Mouse (Mus musculus): Measurements from ENCODE around the gene Rnls. TPM values are rescaled to one million over a fixed set of nuclear protein-coding genes. Genes with fewer than 3 reads are reported as not detected.

Gene Rnls
- polyA plus RNA-seq, 1 experiment from 2014 or later, result 5.6 TPM

DNA sequence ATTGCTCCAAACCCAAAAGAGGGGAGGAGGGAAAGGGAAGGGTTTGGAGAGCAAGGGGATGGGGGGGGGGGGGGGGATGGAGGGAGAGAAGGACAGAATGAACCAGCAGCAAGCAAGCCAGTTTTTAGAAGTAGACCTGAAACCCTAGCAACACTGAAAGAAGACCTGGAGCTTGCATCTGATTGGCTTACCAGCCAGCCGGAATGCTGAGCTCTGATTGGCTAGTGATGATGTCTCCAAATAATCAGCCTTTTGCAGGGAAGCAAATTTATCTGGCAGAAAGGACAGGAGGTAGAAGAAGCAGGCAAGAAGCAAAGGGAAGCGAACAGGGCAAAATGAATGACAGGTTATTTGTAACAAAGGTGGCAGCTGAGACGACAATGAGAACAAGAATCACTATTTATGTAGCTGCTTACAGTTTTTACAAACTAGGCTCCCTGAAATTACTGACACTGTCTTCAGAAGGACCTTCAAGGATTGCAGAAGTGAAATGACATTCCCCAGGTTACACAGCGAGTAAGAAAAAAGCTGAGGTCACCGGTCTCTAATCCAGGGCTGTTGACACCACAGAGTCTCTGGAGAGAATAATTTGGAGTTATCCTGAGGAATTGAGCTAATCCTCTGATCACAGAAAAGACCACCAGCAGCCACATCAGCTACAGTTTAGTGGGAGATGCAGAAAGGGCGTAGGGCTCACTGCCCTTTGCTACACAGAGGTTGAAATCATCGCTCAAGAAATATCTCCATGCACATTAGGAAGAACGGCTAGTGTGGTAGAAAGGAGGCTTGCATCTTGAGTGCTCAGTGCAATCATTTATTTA lies 167.7 kb downstream of the Rnls start:
- no peak for ATAC-seq (ENCODE audit: insufficient number of reproducible peaks, insufficient read depth, low FRiP score, low TSS enrichment, low read depth)
- Histone ChIP-seq H3K4me1 (replicated peaks) (peaks cover 15% of the 10 kb centered on the region), H3K9me3 (no peaks in the 10 kb centered on the region), H3K36me3 (no peaks in the 10 kb centered on the region), H3K9ac (replicated peaks) (no peak overlapping the region), H3K27me3 (0 out of 2 replicates have a peak, but pooled peaks cover 3% of the 10 kb centered on the region), H3K27ac (no peak overlapping the region), H3K4me3 (replicated peaks) (no peak overlapping the region), H3K4me2 (no peak overlapping the region)
- WGBS, result 61% methylated on average over 8 of the region's 8 CpGs

DNA sequence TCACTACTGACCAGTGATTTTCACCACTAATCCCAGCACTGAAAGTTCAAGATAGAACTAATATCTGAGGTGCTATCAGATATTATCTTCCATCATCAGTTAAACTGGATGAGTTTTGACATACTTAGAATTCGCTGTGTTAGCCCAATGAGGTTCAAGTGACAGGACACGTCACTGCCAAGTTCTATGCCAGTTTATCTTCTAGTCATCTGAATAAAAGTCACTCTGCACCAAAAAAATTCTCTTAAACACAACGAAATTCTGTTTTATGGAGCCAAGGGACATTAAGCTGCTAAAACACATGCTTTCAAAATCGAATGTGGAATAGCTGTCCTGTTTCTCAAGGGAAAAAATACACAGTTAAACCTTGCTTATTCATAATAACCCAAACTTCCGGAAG lies 168.3 kb downstream of the Rnls start:
- no peaks in the 10 kb centered on the region for H3K36me3 ChIP-seq
- H3K27me3 ChIP-seq, result 0 out of 2 replicates have a peak, but pooled peaks cover 3% of the 10 kb centered on the region
- H3K4me2 ChIP-seq, result no peak overlapping the region
- H3K9ac ChIP-seq (replicated peaks), result no peak overlapping the region
- no peak for ATAC-seq (ENCODE audit: insufficient number of reproducible peaks, insufficient read depth, low FRiP score, low TSS enrichment, low read depth)
- H3K4me1 ChIP-seq (replicated peaks), result peaks cover 15% of the 10 kb centered on the region
- H3K4me3 ChIP-seq (replicated peaks), result no peak overlapping the region
- WGBS, result 55% methylated on average over 5 of the region's 5 CpGs
- H3K9me3 ChIP-seq, result no peaks in the 10 kb centered on the region
- H3K27ac ChIP-seq, result no peak overlapping the region

DNA sequence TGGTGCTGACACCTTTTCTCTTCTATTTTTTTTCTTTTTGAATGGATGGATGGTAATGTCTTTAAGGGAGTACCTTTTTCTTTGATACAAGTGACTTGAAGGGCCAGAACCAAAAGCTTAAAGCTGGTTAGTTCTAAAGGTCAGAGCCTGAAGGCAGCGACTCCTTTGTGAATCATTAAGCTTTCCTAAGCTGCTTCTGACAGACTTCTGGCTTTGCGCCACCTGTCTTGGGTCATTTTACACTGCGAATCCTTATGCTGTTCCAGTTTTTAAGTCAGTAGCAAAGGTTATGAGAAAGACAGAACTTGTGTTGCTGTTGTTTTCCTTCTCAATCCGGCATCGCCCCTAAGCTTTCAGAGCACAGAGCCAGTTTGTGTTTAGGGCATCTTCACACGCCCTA lies 168.8 kb downstream of the Rnls start:
- ATAC-seq (ENCODE audit: insufficient number of reproducible peaks, insufficient read depth, low FRiP score, low TSS enrichment, low read depth), result no peak
- Histone ChIP-seq H3K36me3 (no peaks in the 10 kb centered on the region), H3K9ac (replicated peaks) (no peak overlapping the region), H3K9me3 (no peaks in the 10 kb centered on the region), H3K4me1 (replicated peaks) (peaks cover 15% of the 10 kb centered on the region), H3K4me3 (replicated peaks) (no peak overlapping the region), H3K27me3 (0 out of 2 replicates have a peak, but pooled peaks cover 3% of the 10 kb centered on the region), H3K4me2 (no peak overlapping the region), H3K27ac (no peak overlapping the region)
- WGBS, result 75% methylated on average over 6 of the region's 6 CpGs

DNA sequence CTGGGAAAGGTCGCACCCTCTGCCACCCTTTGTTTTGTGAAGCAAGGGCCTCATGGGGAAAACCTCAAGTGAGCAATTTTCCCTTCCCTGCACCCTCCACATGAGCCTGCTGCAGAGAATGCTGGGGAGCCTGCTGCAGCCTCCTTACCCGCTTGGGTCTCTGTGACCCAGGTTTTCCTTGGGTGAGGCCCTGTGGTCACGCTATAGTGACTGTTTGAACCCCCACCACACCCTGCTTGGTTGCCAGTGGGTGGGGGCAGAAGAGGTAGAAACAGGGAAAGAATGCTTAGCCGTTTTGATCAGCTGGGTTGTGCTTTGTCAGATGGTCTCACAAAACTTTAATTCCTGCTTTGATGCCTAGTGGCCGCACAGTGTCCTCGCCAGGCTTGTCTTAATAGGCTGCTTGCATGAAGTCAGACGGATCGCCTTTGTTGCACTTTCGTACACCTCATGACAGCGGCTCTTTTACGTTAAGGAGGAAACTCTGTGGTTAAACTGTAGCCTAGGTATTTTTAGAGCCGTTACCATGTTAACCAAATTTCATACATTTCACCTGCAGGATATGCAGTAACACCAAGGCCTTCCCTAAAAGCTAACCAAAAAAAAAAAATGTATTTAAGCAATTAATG lies 169.4 kb downstream of the Rnls start:
- no peaks in the 10 kb centered on the region for H3K9me3 ChIP-seq
- no peaks in the 10 kb centered on the region for H3K27me3 ChIP-seq
- H3K9ac ChIP-seq (replicated peaks), result no peak overlapping the region
- H3K4me1 ChIP-seq (replicated peaks), result peaks cover 15% of the 10 kb centered on the region
- WGBS, result 74% methylated on average over 12 of the region's 12 CpGs
- H3K27ac ChIP-seq, result no peak overlapping the region
- no peak for ATAC-seq (ENCODE audit: insufficient number of reproducible peaks, insufficient read depth, low FRiP score, low TSS enrichment, low read depth)
- no peak overlapping the region for H3K4me3 ChIP-seq (replicated peaks)
- H3K36me3 ChIP-seq, result no peaks in the 10 kb centered on the region
- no peak overlapping the region for H3K4me2 ChIP-seq

DNA sequence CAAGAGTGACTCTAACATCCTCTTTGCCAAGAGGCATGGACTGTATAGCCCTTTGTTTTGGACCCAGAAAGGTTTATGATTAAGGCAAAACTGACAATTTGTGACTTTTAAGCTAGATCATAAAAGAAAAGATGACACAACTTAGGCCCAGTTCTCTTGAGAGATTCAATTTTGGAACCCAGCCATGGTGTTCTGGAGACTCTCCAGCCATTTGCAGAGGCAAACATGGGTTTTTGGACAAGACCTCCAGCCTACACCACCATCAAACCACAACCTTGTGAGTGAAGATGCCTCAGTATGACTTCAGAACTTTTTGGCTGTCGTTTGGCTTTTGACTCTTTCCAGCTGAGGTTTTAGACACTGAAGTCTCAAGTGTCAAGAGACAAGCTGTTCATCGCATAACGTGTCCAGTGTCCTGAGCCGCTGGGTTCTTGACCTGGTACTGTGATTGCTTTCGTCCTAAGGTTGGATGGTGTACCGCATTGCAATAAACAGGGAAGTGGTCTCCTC lies 174.2 kb downstream of the Rnls start:
- Histone ChIP-seq H3K4me3 (replicated peaks) (no peak overlapping the region), H3K9me3 (no peaks in the 10 kb centered on the region), H3K4me1 (replicated peaks) (no peaks in the 10 kb centered on the region), H3K27ac (no peak overlapping the region), H3K36me3 (no peaks in the 10 kb centered on the region), H3K4me2 (no peak overlapping the region), H3K9ac (replicated peaks) (no peak overlapping the region), H3K27me3 (no peaks in the 10 kb centered on the region)
- no peak for ATAC-seq (ENCODE audit: insufficient number of reproducible peaks, insufficient read depth, low FRiP score, low TSS enrichment, low read depth)
- WGBS, result 86% methylated on average over 6 of the region's 6 CpGs

DNA sequence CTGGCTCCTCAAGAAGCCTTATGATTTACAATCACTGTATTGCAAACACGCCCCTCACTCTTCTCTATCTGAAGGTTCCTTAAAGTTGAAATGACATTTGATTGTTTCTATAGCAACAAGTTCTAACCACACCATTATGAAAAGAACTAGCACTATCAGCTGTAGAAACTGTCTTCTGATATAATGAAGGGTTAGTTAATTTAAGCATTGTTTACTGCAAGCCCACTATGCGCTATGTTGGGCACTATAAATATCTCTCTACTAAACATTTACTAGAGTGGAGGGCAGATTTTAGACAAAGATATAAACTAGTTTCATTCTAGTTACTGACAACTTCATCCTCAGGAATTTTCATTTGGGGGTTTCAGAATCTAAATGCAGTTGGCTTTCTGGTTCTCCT lies 182.4 kb downstream of the Rnls start:
- no peak overlapping the region for H3K4me3 ChIP-seq (replicated peaks)
- no peak overlapping the region for H3K9ac ChIP-seq (replicated peaks)
- WGBS, result 96% methylated on average over 2 of the region's 2 CpGs
- no peaks in the 10 kb centered on the region for H3K4me1 ChIP-seq (replicated peaks)
- no peak for ATAC-seq (ENCODE audit: insufficient number of reproducible peaks, insufficient read depth, low FRiP score, low TSS enrichment, low read depth)
- no peak overlapping the region for H3K4me2 ChIP-seq
- no peak overlapping the region for H3K27ac ChIP-seq
- H3K9me3 ChIP-seq, result no peaks in the 10 kb centered on the region
- H3K27me3 ChIP-seq, result no peaks in the 10 kb centered on the region
- H3K36me3 ChIP-seq, result no peaks in the 10 kb centered on the region

DNA sequence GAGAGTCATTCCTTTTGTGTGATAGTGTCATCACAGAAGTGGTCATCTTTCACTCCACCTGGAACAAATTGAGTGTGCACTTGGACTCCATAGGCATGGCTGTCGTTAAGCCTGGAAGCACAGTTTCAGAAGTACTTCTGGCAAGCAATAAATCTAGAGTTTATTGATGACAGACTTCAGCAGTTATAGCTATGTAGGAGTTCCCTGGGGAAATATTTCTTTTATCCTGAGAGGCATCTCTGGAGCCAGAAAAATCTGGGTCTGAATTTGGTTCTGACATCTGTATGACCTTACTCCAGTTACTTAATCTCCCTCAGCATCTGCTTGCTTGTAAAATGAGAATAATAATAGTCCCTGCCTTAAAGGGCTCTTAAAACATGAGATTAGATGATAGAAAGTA lies 184.1 kb downstream of the Rnls start:
- no peaks in the 10 kb centered on the region for H3K36me3 ChIP-seq
- H3K4me1 ChIP-seq (replicated peaks), result no peaks in the 10 kb centered on the region
- no peaks in the 10 kb centered on the region for H3K9me3 ChIP-seq
- no peak overlapping the region for H3K9ac ChIP-seq (replicated peaks)
- H3K27me3 ChIP-seq, result no peaks in the 10 kb centered on the region
- no peak overlapping the region for H3K27ac ChIP-seq
- H3K4me2 ChIP-seq, result no peak overlapping the region
- H3K4me3 ChIP-seq (replicated peaks), result no peak overlapping the region
- 7% methylated on average over 1 of the region's 1 CpGs for WGBS
- ATAC-seq (ENCODE audit: insufficient number of reproducible peaks, insufficient read depth, low FRiP score, low TSS enrichment, low read depth), result 0 out of 2 replicates have a peak, but pooled peaks have one; percentile 42

DNA sequence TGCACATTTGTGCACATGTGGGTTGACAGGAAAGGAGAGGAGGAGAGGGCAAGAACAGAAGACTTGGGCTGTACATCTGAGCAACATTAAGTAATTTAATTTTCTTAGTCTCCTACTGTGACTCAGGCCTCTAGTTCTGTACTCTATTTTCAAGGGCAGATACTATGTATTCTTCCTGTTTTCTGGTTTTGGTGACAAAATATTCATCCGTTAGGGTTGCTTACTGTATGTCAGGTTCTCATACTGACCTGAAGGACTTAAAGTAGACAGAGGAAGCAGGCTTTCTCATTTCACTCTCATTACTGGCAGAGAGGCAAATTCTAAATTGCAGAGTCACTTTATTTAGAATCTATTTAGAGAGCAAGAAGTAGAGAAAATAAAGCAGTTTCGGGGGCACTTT lies 186.7 kb downstream of the Rnls start:
- Histone ChIP-seq H3K4me1 (replicated peaks) (no peaks in the 10 kb centered on the region), H3K27me3 (no peaks in the 10 kb centered on the region), H3K9me3 (no peaks in the 10 kb centered on the region), H3K4me2 (no peak overlapping the region), H3K9ac (replicated peaks) (no peak overlapping the region), H3K36me3 (no peaks in the 10 kb centered on the region), H3K4me3 (replicated peaks) (no peak overlapping the region), H3K27ac (no peak overlapping the region)
- WGBS, result 84% methylated on average over 2 of the region's 2 CpGs
- ATAC-seq (ENCODE audit: insufficient number of reproducible peaks, insufficient read depth, low FRiP score, low TSS enrichment, low read depth), result no peak

DNA sequence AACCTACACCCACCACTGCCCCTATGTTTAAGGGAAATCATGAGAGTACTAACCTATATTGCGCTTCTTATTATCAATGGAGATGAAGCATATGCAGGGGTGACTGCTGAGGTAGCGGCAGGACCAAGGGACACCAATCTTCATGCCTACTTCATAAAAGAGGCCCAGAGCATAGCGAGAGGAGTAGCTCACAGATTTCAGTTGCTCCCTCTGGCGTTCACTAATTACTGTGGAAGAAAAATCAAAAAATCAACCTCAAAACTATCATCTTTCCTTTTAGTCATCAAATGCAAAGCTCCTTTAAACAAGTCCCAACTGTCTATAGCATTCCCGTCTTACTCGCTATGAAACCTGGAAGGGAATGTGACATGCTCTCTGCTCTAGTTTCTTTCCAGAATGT lies 189.7 kb downstream of the Rnls start:
- no peak overlapping the region for H3K27ac ChIP-seq
- H3K36me3 ChIP-seq, result no peaks in the 10 kb centered on the region
- no peaks in the 10 kb centered on the region for H3K4me1 ChIP-seq (replicated peaks)
- H3K27me3 ChIP-seq, result no peaks in the 10 kb centered on the region
- no peak overlapping the region for H3K9ac ChIP-seq (replicated peaks)
- WGBS, result 85% methylated on average over 6 of the region's 6 CpGs
- H3K4me2 ChIP-seq, result no peak overlapping the region
- no peaks in the 10 kb centered on the region for H3K9me3 ChIP-seq
- ATAC-seq (ENCODE audit: insufficient number of reproducible peaks, insufficient read depth, low FRiP score, low TSS enrichment, low read depth), result no peak
- H3K4me3 ChIP-seq (replicated peaks), result no peak overlapping the region

DNA sequence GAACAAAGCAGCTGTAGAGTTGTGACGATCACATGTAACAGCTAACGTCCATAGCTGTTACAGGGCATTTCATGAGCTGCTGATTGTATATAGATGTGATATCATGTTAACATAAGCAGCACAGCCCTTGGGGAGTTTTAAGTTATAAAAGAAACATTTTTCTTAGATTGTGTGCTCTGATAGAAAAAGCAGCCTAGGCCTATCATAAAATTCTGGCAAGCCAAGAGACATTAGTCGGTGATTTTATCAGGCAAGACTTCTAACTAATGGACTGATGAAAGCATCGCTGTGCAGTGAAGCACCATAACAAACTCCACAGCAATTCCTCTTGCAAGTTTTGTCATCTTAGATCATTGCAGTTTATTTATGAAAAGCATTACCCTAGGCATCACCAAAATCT lies 190.9 kb downstream of the Rnls start:
- Histone ChIP-seq H3K4me1 (replicated peaks) (no peaks in the 10 kb centered on the region), H3K27ac (no peak overlapping the region), H3K4me2 (no peak overlapping the region), H3K36me3 (no peaks in the 10 kb centered on the region), H3K9ac (replicated peaks) (no peak overlapping the region), H3K27me3 (no peaks in the 10 kb centered on the region), H3K4me3 (replicated peaks) (no peak overlapping the region), H3K9me3 (no peaks in the 10 kb centered on the region)
- no peak for ATAC-seq (ENCODE audit: insufficient number of reproducible peaks, insufficient read depth, low FRiP score, low TSS enrichment, low read depth)
- 74% methylated on average over 4 of the region's 4 CpGs for WGBS

DNA sequence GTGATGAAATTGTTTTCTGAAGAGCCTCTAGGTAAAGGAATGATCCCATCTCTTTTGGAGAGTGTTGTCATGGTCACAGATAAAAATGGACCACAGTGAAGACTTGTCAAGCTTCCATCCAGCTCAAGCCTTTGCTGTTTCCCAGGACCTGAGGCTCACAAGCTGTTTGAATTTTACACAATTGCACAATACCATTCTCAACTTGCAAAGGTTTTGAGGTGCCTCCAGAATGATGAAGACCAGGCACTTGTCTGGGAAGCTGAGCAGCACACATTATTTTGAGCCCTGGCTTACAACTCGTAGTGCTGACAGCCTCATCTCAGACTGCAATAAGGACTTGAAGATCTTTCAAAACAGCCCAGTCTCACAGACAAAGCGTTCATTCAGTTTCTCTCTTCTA lies 200.0 kb downstream of the Rnls start:
- no peak overlapping the region for H3K4me2 ChIP-seq
- no peaks in the 10 kb centered on the region for H3K27me3 ChIP-seq
- no peak overlapping the region for H3K9ac ChIP-seq (replicated peaks)
- no peaks in the 10 kb centered on the region for H3K4me1 ChIP-seq (replicated peaks)
- ATAC-seq (ENCODE audit: insufficient number of reproducible peaks, insufficient read depth, low FRiP score, low TSS enrichment, low read depth), result no peak
- H3K36me3 ChIP-seq, result no peaks in the 10 kb centered on the region
- H3K9me3 ChIP-seq, result no peaks in the 10 kb centered on the region
- 48% methylated on average over 2 of the region's 2 CpGs for WGBS
- no peak overlapping the region for H3K27ac ChIP-seq
- no peak overlapping the region for H3K4me3 ChIP-seq (replicated peaks)

Measured in limb, embryonic 12.5 days (tissue).